Mouse (Mus musculus): Measurements from ENCODE around the gene Tatdn3. TPM values are rescaled to one million over a fixed set of nuclear protein-coding genes. Genes with fewer than 3 reads are reported as not detected.

Gene Tatdn3
- total RNA-seq, 2 experiments from 2014 or later: 4.0 to 9.3 TPM

DNA sequence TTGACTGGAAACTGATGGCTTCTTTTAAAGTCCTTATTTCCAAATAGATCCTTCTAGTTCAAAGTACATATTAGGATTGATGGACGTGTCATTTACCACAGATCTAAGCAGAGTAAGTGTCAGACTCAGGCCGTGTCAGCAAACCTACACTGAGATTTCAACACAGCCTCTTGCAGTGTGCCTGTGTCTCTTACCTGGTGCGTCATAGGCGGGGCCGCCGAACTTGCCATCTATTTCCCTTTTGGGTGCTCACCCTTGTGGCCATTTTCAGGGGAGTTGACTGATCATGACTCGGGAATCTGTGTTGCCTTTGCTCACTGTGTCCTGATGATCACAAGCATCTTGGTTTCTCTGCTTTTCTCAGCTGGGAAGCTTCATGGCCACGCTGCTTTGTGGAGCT is 20.5 kb upstream of the Tatdn3 start:
- no peak for ATAC-seq (replicated peaks; ENCODE audit: poor library complexity, severe bottlenecking)

DNA sequence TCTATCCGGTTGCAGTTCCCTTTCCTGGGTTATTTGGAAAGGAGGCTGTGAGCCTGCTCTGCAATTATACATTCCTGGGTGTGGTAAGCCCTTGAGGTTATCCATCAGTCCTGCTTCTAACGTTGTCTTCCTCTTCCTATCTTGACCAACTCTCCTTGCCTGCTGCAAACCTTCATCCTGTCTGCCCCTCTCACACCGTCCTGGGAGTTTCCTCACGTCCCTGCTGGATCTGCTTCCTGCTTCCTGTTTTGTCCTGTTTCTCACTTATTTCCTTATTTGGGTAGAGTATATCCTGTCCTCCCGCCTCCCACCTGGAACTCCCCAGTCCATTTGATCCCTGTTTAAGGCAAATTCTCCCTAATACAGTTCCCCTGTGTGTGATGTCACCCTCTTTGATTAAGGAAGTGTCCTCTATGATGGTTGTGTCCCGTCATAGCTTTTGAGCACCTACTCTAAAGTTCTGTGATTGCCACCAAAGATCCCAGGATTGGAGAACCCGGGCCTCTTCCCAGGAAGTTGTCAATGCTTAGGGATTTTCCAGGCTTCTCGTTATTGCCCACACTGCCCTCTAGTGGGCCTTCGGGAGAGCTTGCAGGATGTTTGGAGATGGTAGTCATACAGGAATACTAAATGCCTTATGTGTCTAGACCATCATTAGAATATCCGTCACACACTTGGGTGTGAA is 12.6 kb upstream of the Tatdn3 start:
- ATAC-seq (replicated peaks; ENCODE audit: poor library complexity, severe bottlenecking): peak; percentile 71

DNA sequence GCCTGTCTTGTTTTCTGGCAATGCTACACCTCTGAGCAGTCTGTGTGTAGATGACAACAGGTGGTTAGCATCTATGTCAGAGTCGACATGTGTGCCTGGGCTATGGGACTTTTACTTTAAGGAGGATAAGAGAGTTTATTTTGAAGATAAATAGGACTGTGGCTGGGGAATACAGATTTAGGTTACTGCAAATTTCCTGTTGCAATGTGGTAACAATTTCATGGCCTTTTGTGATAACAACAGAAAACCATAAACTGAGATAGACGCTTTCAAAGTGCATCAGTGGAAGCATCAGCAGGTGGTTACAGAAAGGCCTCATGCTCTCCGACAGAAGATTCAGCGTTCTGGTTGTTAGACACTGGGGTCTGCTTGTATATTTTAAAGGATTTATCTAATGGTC is 10.8 kb upstream of the Tatdn3 start:
- ATAC-seq (replicated peaks; ENCODE audit: poor library complexity, severe bottlenecking): no peak

DNA sequence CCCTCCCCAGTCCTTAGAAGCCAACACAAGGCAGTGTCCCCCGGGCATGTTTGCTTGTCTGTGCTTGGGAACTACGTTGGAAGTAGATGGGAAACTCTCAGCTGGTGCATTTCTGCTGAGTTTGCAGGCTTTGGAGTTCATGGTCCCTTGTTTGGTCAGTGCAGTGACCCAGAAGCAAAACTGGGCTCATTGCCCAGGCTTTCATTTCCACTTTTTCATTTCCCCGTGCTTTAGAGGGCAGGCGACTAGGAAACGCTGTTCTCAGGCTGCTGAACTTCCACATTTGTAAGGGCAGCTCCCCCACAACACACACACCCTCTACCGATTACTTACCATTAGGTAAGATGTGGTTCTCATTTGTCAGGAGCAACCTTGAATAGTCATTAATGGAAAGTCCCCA is 10.3 kb upstream of the Tatdn3 start:
- peak; percentile 80 for ATAC-seq (replicated peaks; ENCODE audit: poor library complexity, severe bottlenecking)

DNA sequence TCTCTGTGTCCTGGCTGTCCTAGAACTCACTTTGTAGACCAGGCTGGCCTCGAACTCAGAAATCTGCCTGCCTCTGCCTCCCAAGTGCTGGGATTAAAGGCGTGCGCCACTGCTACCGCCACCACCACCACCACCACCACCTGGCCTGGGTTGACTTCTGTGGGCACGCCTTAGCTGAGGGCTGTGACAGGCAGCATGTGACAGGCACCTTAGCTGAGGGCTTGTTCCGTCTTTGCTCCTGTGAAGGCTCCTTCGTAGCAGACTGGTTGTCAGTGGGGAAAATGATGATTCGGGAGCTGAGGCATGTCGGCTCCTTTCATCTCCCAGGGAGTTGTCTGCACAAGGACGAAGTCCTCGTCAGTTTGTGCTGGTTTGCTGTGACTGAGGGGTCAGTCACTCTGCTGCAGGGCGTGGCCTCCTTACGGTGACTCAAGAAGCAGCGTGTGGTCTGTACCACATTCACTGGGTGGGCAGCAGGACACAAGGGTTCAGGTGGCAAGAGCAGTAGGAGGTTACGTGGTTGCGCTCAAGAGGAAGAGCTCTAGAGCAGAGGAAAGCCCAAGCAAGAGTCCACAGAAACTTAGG is 9.7 kb upstream of the Tatdn3 start:
- peak; percentile 50 for ATAC-seq (replicated peaks; ENCODE audit: poor library complexity, severe bottlenecking)

DNA sequence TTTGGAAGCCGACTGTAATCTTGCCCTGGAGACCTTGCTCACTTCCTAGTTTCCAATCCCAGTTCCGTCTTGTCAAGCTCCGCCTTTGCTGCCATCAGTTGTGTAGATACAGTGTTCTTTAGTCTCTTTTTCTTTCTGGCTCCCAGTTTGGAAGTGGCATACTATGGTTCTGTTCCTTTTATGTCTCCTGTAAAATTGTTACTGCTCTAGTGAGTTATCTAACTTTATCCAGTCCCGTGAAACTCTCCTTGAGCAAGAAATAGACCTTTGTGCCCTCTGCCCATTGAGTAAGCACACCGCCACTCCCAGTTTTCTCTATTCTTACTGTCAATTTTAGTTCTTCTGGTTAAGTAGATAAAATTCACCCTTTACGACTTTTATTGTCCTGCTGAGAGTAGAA is 8.9 kb upstream of the Tatdn3 start:
- ATAC-seq (replicated peaks; ENCODE audit: poor library complexity, severe bottlenecking): no peak

DNA sequence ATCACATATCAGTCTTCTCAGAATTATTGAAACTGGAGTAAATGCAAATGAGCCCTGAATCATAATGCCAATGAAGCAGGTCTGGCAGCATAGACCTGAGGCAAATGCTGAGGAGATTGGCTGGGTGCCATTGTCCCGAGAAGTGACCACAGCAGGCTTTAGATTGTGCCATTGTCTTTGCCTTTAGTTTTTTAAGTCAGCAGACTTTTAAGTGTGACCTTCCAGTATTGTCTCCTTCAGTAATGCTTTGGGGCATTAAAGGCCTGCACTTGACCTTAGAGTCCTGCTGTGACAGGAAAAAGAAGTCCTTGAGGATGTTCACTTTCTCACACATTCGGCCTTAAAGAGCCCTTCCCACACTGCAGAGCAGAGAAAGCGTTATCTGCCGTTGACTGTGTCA is 7.5 kb upstream of the Tatdn3 start:
- ATAC-seq (replicated peaks; ENCODE audit: poor library complexity, severe bottlenecking): no peak

DNA sequence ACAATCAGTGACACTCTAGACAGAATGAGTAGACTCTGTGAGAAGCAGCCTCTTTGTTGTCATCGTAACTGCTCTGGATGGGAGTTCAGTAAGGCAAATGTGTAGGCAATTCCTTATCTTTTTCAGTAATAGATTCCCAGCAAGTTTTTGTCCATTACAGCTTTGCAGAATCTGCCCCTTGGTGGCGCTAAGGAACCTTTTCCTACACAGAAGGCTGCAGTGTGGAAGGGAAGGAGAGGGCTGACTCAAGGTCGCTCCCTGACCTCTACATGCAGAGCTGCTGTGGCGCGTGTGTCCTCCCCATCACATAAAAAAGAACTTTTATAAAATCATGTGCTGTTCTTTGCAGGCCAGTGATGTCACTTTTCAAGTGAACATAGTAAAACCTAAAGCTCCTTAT is 5.6 kb upstream of the Tatdn3 start:
- ATAC-seq (replicated peaks; ENCODE audit: poor library complexity, severe bottlenecking): no peak

DNA sequence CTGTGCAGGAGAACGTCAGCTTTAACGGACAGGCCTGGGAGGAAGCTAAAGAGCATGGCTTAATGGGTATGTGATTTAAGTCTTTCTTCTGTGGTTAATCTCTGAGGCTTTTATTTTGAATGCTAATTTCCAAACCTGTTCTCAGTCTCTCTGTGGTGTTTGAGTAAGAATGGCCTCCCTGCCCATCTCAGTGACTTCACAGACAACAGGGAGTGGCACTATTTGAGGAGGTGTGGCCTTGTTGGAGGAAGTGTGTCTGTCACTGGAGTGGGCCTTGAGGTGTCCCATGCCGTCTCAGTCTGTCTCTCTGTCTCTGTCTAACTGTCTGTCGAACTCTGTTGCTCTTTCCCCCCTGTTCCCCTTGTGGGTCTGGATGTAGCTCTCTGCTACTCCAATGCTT is 2.5 kb upstream of the Tatdn3 start:
- peak; percentile 38 for ATAC-seq (replicated peaks; ENCODE audit: poor library complexity, severe bottlenecking)

DNA sequence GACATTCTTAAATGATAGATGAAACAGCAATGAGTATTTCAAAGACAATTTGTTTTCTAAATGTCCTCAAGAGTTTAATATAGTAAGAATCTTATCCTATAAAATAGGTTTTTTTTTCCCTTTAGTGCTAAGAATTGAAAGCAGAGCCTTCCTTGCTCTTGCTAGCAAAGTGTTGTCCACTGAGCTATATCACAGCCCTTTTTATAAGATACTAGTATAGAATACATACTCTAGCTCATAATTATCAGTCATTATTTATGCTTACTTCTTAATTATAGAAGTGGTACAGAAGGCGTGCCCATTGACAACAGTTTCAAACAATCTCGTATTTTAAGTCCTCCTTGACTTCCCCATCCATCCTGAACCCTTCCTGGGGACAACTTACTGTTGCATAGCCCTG is 1.8 kb upstream of the Tatdn3 start:
- no peak for ATAC-seq (replicated peaks; ENCODE audit: poor library complexity, severe bottlenecking)

DNA sequence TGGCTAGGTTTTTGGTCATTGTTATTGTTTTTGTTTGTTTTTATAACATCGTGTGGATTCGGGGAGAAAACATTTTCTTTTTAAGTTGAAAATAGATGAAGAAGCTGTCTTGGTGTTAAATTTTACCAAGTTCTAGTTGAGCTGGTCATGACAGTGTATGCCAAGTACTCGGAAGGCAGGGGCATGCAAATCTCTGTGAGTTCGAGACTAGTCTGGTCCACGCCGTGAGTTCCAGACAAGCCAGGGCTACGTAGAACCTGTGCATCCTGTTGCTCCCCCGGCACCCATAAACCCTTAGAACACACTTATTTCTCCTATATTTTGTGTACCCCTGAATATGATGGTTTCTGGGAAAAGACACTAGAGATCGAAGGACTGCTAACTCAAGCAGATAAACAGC is 968 bp upstream of the Tatdn3 start:
- no peak for ATAC-seq (replicated peaks; ENCODE audit: poor library complexity, severe bottlenecking)

DNA sequence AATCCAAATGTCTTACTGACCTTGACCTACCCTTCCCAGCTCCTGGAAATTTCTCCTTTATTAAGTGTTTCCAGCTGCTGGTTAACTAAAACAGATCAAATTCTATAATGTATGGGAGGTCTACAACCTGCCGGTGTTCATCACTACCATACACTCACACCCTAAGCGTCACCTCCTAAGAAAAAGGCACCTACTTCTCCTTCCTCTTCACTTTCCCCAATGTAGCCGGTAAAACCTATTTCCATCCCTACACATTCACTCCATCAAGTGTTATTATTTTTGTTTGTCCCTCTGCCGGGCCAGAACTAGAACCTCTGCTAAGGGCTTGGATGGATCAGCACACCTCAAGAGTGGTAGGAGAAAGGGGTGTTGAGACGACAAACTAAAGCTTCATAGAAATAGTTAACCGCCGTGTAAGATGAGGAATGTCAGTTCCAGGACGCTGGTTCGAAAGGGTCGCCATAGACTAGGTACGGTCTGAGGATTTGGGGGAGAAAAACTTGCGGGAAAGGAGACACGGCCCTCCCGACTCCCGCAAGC is 421 bp downstream of the Tatdn3 start:
- peak; percentile 20; the same call in 1 of the 2 replicates for ATAC-seq (replicated peaks; ENCODE audit: poor library complexity, severe bottlenecking)

DNA sequence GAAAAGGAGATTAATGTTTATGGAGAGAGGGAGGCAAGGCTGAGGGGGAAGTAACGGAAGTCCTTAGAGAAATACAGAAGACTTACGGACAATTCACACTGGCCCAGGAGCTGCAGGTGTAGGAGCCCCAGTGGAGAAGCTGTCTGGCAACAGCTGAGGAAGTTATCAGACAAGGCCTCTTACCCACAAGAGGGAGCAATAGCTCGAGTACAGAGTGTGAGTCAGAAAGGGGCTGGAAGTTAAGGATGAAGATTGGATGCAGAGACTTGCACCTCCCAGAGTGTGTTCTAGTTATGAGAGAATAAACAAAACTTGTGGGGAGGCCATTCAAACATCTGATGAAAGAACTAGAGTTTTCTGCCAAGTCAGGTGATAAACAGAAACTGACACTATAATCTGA is 5.3 kb downstream of the Tatdn3 start:
- ATAC-seq (replicated peaks; ENCODE audit: poor library complexity, severe bottlenecking): no peak

DNA sequence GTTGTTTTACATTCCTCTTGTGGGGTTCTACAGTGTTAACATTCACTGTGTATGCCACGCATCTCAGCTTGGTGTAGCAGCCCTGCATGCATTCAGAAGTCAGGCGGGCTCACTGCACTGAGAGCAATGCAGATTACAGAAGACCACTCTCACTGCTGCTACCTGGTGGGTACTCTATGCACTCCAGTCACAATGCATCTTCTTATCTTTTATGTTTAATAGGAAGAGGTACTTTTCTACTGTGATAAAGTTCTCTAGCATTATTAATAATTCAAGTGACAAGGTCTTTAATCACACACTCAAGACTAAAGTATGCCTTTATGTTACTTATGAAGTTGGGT is 7.2 kb downstream of the Tatdn3 start:
- no peak for ATAC-seq (replicated peaks; ENCODE audit: poor library complexity, severe bottlenecking)

DNA sequence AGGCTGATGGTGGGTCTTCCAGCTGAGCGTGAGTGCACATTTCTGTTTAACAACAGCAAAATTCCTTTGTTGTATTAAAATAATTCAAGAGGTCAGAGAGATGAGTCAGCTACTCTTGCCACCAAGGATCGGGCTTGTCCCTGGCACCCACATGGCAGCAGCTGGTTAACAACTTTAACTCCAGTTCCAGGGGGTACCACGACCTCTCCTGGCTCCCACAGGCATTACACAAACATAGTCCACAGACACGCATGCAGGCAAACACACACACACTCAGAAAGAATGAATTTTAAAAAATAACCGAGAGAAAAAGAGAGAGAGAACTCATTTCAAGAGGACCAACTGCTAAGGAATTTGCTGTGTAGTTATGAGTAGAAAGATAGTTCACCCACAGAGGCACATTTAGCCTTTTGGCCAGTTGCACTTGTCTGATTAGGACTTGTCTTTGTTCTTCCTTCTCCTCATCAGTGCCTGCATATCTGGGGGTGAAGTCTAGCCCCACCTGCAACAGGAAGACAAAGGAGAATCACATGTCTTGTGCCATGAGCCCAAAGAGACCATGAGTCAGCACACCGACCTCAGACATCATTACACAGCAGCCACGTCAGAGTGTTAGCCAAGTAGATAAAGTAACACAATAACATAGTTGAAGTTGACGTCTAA is 7.7 kb downstream of the Tatdn3 start:
- ATAC-seq (replicated peaks; ENCODE audit: poor library complexity, severe bottlenecking): peak; percentile 42; the same call in 1 of the 2 replicates

DNA sequence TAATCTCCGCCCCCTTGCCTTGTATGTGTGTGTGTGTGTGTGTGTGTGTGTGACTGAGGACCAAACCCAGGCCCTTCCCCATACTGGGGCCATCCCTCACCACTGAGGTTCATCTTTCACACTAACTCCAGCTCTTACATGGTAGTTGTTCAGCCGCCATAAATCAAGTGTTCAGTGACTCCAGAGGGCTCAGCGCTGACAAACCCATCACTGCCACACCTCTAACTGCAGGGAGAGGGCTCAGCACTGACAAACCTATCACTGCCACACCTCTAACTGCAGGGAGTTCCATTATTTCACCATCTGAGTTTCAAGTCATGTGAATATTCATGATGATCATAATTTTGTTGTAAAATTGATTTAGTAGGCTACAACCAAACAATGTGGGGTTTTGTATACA is 9.2 kb downstream of the Tatdn3 start:
- ATAC-seq (replicated peaks; ENCODE audit: poor library complexity, severe bottlenecking): no peak

DNA sequence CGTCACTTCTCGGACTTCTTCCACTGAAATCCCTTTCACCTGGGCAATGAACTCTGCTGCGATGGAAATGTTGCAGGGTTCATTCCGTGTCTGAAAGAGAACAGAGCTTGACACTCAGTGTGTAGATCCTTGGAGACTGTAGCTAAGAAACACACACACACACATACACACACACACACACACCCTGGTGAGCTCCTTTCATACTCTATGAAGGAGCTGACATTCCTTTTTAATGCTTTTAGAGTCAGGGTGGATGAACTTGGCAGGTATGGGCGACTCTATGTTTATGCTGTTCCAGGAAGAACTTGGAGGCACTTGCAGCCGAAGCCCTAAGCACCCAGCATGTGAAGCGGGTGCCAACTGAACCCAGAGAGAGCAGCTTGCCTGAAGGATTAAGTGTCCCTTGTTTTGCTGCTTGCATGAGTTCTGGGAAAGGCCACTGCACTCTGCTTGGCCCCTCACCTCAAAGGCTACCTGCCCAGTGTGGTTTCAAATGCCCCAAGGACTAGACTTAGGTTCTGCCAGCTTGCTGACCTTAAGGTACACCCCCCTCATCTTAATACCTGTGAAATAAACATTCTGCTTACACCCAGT is 16.4 kb downstream of the Tatdn3 start:
- no peak for ATAC-seq (replicated peaks; ENCODE audit: poor library complexity, severe bottlenecking)

DNA sequence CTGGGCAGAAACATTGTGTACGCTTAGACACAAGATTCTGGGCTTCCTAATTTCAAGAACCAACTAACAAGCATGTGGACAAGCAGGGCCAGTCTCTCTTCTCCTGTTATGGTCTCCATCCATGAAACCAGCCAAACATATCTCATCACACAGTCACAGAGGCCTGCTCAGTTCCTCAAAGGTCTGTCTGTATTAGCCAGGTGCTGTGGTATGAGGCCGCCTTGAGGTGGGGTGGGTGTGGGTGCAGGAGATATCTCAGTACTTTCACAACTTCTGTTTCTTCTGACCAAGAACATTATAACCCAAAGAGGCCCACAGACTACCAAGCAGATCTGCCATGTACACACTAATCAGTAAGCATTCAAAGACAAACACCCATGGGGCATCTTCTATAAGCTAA is 17.5 kb downstream of the Tatdn3 start:
- no peak for ATAC-seq (replicated peaks; ENCODE audit: poor library complexity, severe bottlenecking)

DNA sequence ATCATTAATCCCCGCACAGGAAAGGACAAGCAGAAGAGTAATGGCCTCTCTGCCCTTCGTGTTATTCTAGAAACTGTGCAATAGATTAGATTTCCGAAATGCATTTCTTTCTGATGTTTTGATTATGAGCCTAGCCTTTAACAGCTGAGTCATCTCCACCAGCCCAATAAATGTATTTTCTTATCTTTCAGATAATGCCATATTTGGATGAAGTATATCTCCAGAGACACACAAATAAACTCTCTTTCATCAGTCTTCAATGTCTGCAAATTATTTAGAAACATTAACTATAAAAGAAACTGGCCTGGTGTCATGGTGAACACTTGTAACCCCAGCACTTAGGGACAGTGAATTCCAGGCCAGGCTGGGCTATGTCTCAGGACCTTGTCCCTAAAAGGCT is 20.0 kb downstream of the Tatdn3 start:
- ATAC-seq (replicated peaks; ENCODE audit: poor library complexity, severe bottlenecking): no peak

DNA sequence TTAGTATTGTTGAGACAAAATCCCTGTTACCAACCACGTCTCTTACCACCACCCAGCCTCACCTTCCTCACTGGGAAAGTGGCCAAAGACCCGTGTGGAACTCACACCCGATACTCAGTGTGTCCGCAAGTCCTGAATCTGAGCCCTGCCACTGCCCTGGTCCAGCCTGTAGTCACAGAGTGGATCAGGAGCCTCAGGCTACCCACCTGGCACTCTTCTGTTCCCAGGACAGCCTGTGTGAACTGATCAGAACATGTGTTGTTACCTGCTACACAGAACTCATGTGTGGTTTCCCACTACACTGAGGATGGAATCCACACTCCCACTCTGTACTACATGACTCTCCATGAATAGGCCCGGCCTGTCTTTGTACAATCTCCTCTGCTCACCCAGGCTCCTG is 20.6 kb downstream of the Tatdn3 start:
- ATAC-seq (replicated peaks; ENCODE audit: poor library complexity, severe bottlenecking): no peak

DNA sequence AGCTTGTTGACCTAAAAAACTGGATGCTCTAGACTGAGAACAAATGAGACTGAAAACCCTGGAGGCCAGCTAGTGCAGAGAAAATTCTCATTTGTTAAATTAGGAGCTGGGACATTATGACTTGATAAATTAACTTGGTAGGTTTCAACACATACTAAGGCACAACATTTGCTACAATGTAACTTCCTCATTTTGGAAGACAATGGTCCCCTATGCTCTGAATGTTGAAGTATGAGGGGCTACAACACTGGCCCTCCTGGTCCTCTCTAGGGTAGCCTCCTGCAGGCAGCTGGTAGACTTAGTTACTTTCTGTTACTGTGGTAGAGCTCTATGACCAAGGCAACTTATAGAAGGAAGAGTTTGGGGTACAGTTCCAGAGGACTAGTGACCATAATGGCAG is 21.4 kb downstream of the Tatdn3 start:
- peak; percentile 85 for ATAC-seq (replicated peaks; ENCODE audit: poor library complexity, severe bottlenecking)

Measured in granulocyte monocyte progenitor cell, adult 5-6 weeks (primary cell).